Mouse (Mus musculus): Measurements from ENCODE around the gene Acot1.

GRCm38 (mm10) chr12:83997221-83997620 lies 12.1 kb upstream of the Acot1 start:
- TF ChIP-seq POLR2A (IDR thresholded peaks at IDR 0.05; ENCODE audit: borderline replicate concordance, extremely low read depth, insufficient read depth, insufficient read length, poor library complexity, severe bottlenecking) (no peak), CTCF (IDR thresholded peaks at IDR 0.05; ENCODE audit: borderline replicate concordance, extremely low read depth, insufficient read depth, insufficient read length) (no peak)
